Comparison of ENCODE assay signal across 15 mouse cellular contexts in the genomic region with DNA sequence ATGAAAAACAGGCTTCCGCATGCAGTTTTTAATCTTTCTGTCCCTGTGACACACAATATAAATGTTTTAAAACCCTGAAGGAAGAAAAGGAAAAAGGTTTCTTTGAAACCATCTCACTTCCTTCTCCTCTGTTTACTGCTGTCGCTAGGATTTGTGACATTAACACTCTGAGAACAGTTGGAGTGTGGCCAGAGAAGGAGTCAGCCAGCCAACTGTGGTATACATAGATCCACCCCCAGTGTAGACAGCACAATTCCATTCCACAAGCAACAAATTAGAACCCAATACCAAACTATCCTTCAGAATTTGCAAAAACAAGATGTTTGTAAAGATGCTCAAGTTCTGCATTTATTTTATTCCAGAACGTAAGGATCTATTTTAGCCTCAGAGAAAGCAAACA. TPM values are rescaled to one million over a fixed set of nuclear protein-coding genes. Genes with fewer than 3 reads are reported as not detected.
DNase-seq lines count a peak whose midpoint lies in the region; ATAC-seq and TF ChIP-seq lines count a peak whose summit lies in the region.
"Had no signal": no experiment of that assay in that cellular context is flagged by ENCODE, and none has a peak within 500 bp of the region (broad histone marks: within the 10 kb centered on the region; RNA-seq: fewer than 3 reads in every experiment).

No protein-coding gene starts in this region.

- no peak overlapping the region for H3K4me2 ChIP-seq in forebrain, embryonic 13.5 days
- H3K4me2 ChIP-seq in forebrain, embryonic 11.5 days (ENCODE audit: low read depth, low read length, severe bottlenecking): no peak overlapping the region
- no peak overlapping the region for H3K4me2 ChIP-seq in intestine, embryonic 16.5 days (ENCODE audit: low read depth, low read length)

- H3K36me3 ChIP-seq in forebrain, embryonic 13.5 days (ENCODE audit: poor library complexity, severe bottlenecking): no peaks in the 10 kb centered on the region
- H3K36me3 ChIP-seq in forebrain, embryonic 11.5 days (ENCODE audit: control insufficient read depth, insufficient read depth, low read length): no peaks in the 10 kb centered on the region
- no peaks in the 10 kb centered on the region for H3K36me3 ChIP-seq in intestine, embryonic 16.5 days (ENCODE audit: control insufficient read depth, insufficient read depth, low read length)
- H3K36me3 ChIP-seq: G1E; limb, embryonic 10.5 days had no signal

- WGBS in forebrain, embryonic 13.5 days: 59% methylated on average over 3 of the region's 3 CpGs
- 73% methylated on average over 3 of the region's 3 CpGs for WGBS in forebrain, embryonic 11.5 days
- WGBS in intestine, embryonic 16.5 days: 44% methylated on average over 3 of the region's 3 CpGs

- H3K9ac ChIP-seq in forebrain, embryonic 13.5 days: no peak overlapping the region
- no peak overlapping the region for H3K9ac ChIP-seq in forebrain, embryonic 11.5 days (ENCODE audit: low read length)
- no peak overlapping the region for H3K9ac ChIP-seq in intestine, embryonic 16.5 days (ENCODE audit: low read depth, low read length)
- H3K9ac ChIP-seq: liver, postnatal 0 days had no signal

- H3K9me3 ChIP-seq in forebrain, embryonic 13.5 days (replicated peaks): no peaks in the 10 kb centered on the region
- no peaks in the 10 kb centered on the region for H3K9me3 ChIP-seq in forebrain, embryonic 11.5 days (ENCODE audit: control insufficient read depth, low read length)
- H3K9me3 ChIP-seq in intestine, embryonic 16.5 days (ENCODE audit: control insufficient read depth, low read length): no peaks in the 10 kb centered on the region
- H3K9me3 ChIP-seq: limb, embryonic 10.5 days had no signal

- no peak for DNase-seq in forebrain, embryonic 11.5 days (ENCODE audit: low spot score)
- peak; percentile 40 to 48 for DNase-seq in left cerebral cortex, postnatal 25 days (ENCODE audit: low spot score in 2 of 2)
- no peak for DNase-seq in left cerebral cortex, adult 2 months (ENCODE audit: extremely low spot score in 1 of 2, low spot score in 2 of 2)
- peak; percentile 58 for DNase-seq in adipocyte (ENCODE audit: low spot score)
- peak; percentile 47 to 74 for DNase-seq in cerebellum, postnatal 25 days
- DNase-seq in adrenal gland, adult 8-10 months: no peak
- DNase-seq: gastrocnemius, postnatal 10 days; heart, postnatal 10 days; liver, postnatal 0 days; thymus, postnatal 14 days had no signal

- ATAC-seq in forebrain, embryonic 13.5 days: no peak
- no peak for ATAC-seq in forebrain, embryonic 11.5 days (replicated peaks; ENCODE audit: low FRiP score)
- ATAC-seq in intestine, embryonic 16.5 days: no peak
- ATAC-seq: liver, postnatal 0 days had no signal

- no peaks in the 10 kb centered on the region for H3K27me3 ChIP-seq in forebrain, embryonic 13.5 days
- H3K27me3 ChIP-seq in forebrain, embryonic 11.5 days (ENCODE audit: control insufficient read depth, insufficient read depth, low read length): no peaks in the 10 kb centered on the region
- no peaks in the 10 kb centered on the region for H3K27me3 ChIP-seq in intestine, embryonic 16.5 days (replicated peaks; ENCODE audit: control insufficient read depth, insufficient read depth, low read length)

- intact Hi-C loops in left cerebral cortex, postnatal 25 days (cut with DNase I): no loop called here
- intact Hi-C loops in left cerebral cortex, adult 2 months (cut with DNase I): loop anchor here (5.0 kb wide), 1 partner anchor 191 kb away; no protein-coding TSS in a partner anchor

- H3K4me1 ChIP-seq in forebrain, embryonic 13.5 days: peaks cover 36% of the 10 kb centered on the region
- no peaks in the 10 kb centered on the region for H3K4me1 ChIP-seq in forebrain, embryonic 11.5 days (replicated peaks; ENCODE audit: control insufficient read depth, insufficient read depth, low read length)
- H3K4me1 ChIP-seq in intestine, embryonic 16.5 days (ENCODE audit: control insufficient read depth, insufficient read depth, low read length): peaks cover 9% of the 10 kb centered on the region

- no peak for TF ChIP-seq CTCF in left cerebral cortex, adult 2 months (IDR thresholded peaks at IDR 0.05)

- no peak overlapping the region for H3K4me3 ChIP-seq in forebrain, embryonic 13.5 days
- no peak overlapping the region for H3K4me3 ChIP-seq in forebrain, embryonic 11.5 days (ENCODE audit: low read depth, low read length)
- no peak overlapping the region for H3K4me3 ChIP-seq in left cerebral cortex, adult 2 months
- no peak overlapping the region for H3K4me3 ChIP-seq in intestine, embryonic 16.5 days (ENCODE audit: low read length)
- H3K4me3 ChIP-seq: limb, embryonic 10.5 days had no signal

- peak overlapping the region; percentile 46; the same call in 1 of the 2 replicates for H3K27ac ChIP-seq in forebrain, embryonic 13.5 days
- no peak overlapping the region for H3K27ac ChIP-seq in forebrain, embryonic 11.5 days (ENCODE audit: low read depth, low read length)
- H3K27ac ChIP-seq in left cerebral cortex, adult 2 months: no peak overlapping the region
- no peak overlapping the region for H3K27ac ChIP-seq in intestine, embryonic 16.5 days (ENCODE audit: low read length)
- H3K27ac ChIP-seq: limb, embryonic 10.5 days had no signal

RNA-seq across cellular contexts. Expression of a gene that starts 6.7 kb away (rescaled TPM):
- 0.11 TPM in 1 of 2 replicates, not detected in the other for polyA plus RNA-seq in forebrain, embryonic 13.5 days (2015; fragmentation: Nextera tagmentation; extraction: Ambion mirVana)
- 0.12 TPM in 1 of 2 replicates, not detected in the other for polyA plus RNA-seq in forebrain, embryonic 11.5 days (2014; fragmentation: Nextera tagmentation; extraction: Ambion mirVana)
- total RNA-seq in left cerebral cortex, postnatal 25 days (2021): not detected
- total RNA-seq in left cerebral cortex, adult 2 months (2021): not detected
- polyA plus RNA-seq in intestine, embryonic 16.5 days (2015; fragmentation: Nextera tagmentation; extraction: Ambion mirVana): 0.09 and 0.34 TPM in 2 replicates
- total RNA-seq in adrenal gland, adult 8-10 months (2022): not detected
- total RNA-seq: G1E; gastrocnemius, postnatal 10 days; heart, postnatal 10 days; neutrophil, adult 5-6 weeks had no signal
- polyA plus RNA-seq: G1E; liver, postnatal 0 days had no signal

Comparison
In these comparisons a context has a peak if more than half of its experiments do, and no peak if none do; other contexts are left out.
1. DNase-seq: peak in left cerebral cortex, postnatal 25 days (2 of 2), adipocyte (single experiment) and cerebellum, postnatal 25 days (2 of 2); none in forebrain, embryonic 11.5 days (single experiment), left cerebral cortex, adult 2 months (0 of 2) and adrenal gland, adult 8-10 months (single experiment).